Mouse (Mus musculus) gonadal fat pad, adult 2 months (tissue): ENCODE measurements around the gene Agpat2. TPM values are rescaled to one million over a fixed set of nuclear protein-coding genes. Genes with fewer than 3 reads are reported as not detected.

ENCODE experiments used
- polyA plus RNA-seq: library from polyadenylated mRNA; depleted of rRNA; stranded (reverse); fragments of >200 nt; gene quantifications from 2 replicates; pipeline ENCODE4 v1.2.3, GENCODE M21; 2012; rRNA removed

Agpat2 gene
- polyA plus RNA-seq, 1 experiment = 719 TPM

Other genes starting within 250 kb of the Agpat2 start
- 11.8 and 15.7 TPM in 2 replicates for gene Card9, start 243.5 kb downstream of the Agpat2 start, polyA plus RNA-seq
- 69.7 and 95.4 TPM in 2 replicates for gene Snapc4, start 223.8 kb downstream of the Agpat2 start, polyA plus RNA-seq
- gene Entr1, start 215.1 kb downstream of the Agpat2 start, polyA plus RNA-seq = 121 and 129 TPM in 2 replicates
- gene Pmpca, start 215.1 kb downstream of the Agpat2 start, polyA plus RNA-seq = 44.4 and 52.8 TPM in 2 replicates
- gene Inpp5e, start 195.2 kb downstream of the Agpat2 start, polyA plus RNA-seq = 24.9 and 28.2 TPM in 2 replicates
- gene Sec16a, start 159.2 kb downstream of the Agpat2 start, polyA plus RNA-seq = 115 and 122 TPM in 2 replicates
- gene Notch1, start 87.8 kb downstream of the Agpat2 start, polyA plus RNA-seq = 49.0 and 67.9 TPM in 2 replicates
- gene Egfl7, start 24.4 kb downstream of the Agpat2 start, polyA plus RNA-seq = 321 and 444 TPM in 2 replicates
- not detected in 2 replicates for gene Gm20532, start 17.8 kb downstream of the Agpat2 start, polyA plus RNA-seq
- gene Fam69b, start 24.0 kb upstream of the Agpat2 start, polyA plus RNA-seq = 24.7 and 33.7 TPM in 2 replicates
- gene Lcn4, start 66.9 kb upstream of the Agpat2 start, polyA plus RNA-seq = not detected in 2 replicates